Mouse (Mus musculus) erythroblast, embryonic 14.5 days (primary cell): ENCODE measurements around the gene St6galnac3. TPM values are rescaled to one million over a fixed set of nuclear protein-coding genes. Genes with fewer than 3 reads are reported as not detected.

ENCODE experiments used
- H3K27me3 ChIP-seq: 2 replicates; pipeline ENCODE4 v1.6.1; 2012; ENCODE audit warnings: inconsistent platforms; ENCODE audit not compliant: control insufficient read depth
- H3K36me3 ChIP-seq: 2 replicates; pipeline ENCODE4 v1.6.1; 2012; ENCODE audit warnings: mild to moderate bottlenecking, inconsistent platforms; ENCODE audit not compliant: control insufficient read depth
- H3K4me1 ChIP-seq: 2 replicates; pipeline ENCODE4 v1.6.1; 2012; ENCODE audit warnings: inconsistent platforms; ENCODE audit not compliant: control insufficient read depth
- H3K4me3 ChIP-seq: replicated peaks from 2 replicates; pipeline ENCODE3; 2012; ENCODE audit warnings: moderate library complexity, mild to moderate bottlenecking, inconsistent platforms
- H3K9me3 ChIP-seq: 2 replicates; pipeline ENCODE4 v1.6.1; 2012; ENCODE audit warnings: low read length, inconsistent platforms, mixed read lengths; ENCODE audit not compliant: control insufficient read depth
- GATA1 ChIP-seq: IDR thresholded peaks from 2 replicates; pipeline ENCODE4 v1.6.1; 2012; ENCODE audit warnings: low read length, inconsistent platforms, mixed read lengths
- TAL1 ChIP-seq: IDR thresholded peaks from 3 replicates; pipeline ENCODE4 v1.6.1; 2012; ENCODE audit warnings: low read length, inconsistent platforms, mixed read lengths
- polyA plus RNA-seq: library from polyadenylated mRNA; stranded (reverse); fragments of >175 nt; gene quantifications from 2 replicates; pipeline ENCODE4 v1.2.3, GENCODE M21; 2012

St6galnac3 gene
- polyA plus RNA-seq, 1 experiment = 0.17 TPM

DNA sequence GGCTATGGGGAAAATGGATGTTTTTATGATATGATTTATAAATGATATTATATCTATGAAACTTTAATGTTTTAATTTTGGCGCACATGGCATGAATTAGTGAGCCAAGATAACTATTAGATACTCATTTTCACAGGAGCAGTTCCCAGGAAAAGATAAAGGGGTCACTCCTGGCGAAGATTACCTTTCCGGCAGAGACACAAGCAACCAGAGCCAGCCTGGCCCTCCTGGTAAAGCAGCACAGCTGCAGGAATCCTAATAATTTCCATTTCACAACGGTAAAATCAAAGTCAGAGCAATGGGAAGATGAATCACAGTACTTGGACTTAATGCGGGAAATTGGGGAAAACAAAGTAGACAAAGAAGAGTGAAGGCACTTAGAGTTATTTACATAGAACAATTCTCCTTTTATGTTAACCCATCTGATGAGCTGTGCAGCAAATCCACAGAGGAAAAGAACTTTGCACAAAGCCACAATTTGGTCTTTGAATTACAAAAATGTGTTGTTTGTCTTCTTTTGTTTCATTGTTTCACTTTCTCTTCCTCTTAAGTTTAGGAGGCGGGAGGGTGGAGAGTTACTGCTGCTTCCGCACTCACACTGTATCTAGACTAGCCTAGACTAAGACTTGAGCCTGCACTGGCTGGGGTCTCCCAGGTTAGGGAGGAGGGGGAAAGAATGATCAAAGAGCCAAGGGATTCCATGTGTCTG, 464.6 kb downstream of the St6galnac3 start:
- TF ChIP-seq GATA1 = no peak
- no peak for TF ChIP-seq TAL1
- H3K9me3 ChIP-seq = no peaks in the 10 kb centered on the region
- H3K27me3 ChIP-seq = no peaks in the 10 kb centered on the region
- no peaks in the 10 kb centered on the region for H3K36me3 ChIP-seq
- H3K4me3 ChIP-seq = no peak overlapping the region
- H3K4me1 ChIP-seq = no peaks in the 10 kb centered on the region

GRCm38 (mm10) chr3:153255910-153256309, 469.1 kb downstream of the St6galnac3 start:
- H3K27me3 ChIP-seq = no peaks in the 10 kb centered on the region
- no peaks in the 10 kb centered on the region for H3K4me1 ChIP-seq
- H3K4me3 ChIP-seq = no peak overlapping the region
- TF ChIP-seq TAL1 = no peak
- no peak for TF ChIP-seq GATA1
- no peaks in the 10 kb centered on the region for H3K9me3 ChIP-seq
- H3K36me3 ChIP-seq = no peaks in the 10 kb centered on the region

GRCm38 (mm10) chr3:153251653-153252052, 473.3 kb downstream of the St6galnac3 start:
- Histone ChIP-seq H3K4me1 (no peaks in the 10 kb centered on the region), H3K9me3 (no peaks in the 10 kb centered on the region), H3K4me3 (no peak overlapping the region), H3K27me3 (no peaks in the 10 kb centered on the region), H3K36me3 (no peaks in the 10 kb centered on the region)
- TF ChIP-seq TAL1 (no peak), GATA1 (no peak)

GRCm38 (mm10) chr3:153250598-153251257, 474.2 kb downstream of the St6galnac3 start:
- Histone ChIP-seq H3K36me3 (no peaks in the 10 kb centered on the region), H3K27me3 (no peaks in the 10 kb centered on the region), H3K4me3 (no peak overlapping the region), H3K4me1 (no peaks in the 10 kb centered on the region), H3K9me3 (no peaks in the 10 kb centered on the region)
- TF ChIP-seq TAL1 (no peak), GATA1 (no peak)

- Histone ChIP-seq H3K9me3 (no peaks in the 10 kb centered on the region), H3K36me3 (no peaks in the 10 kb centered on the region), H3K27me3 (no peaks in the 10 kb centered on the region), H3K4me1 (no peaks in the 10 kb centered on the region), H3K4me3 (no peak overlapping the region)
- TF ChIP-seq TAL1 = no peak
Observed at GRCm38 (mm10) chr3:153248866-153249265, 476.1 kb downstream of the St6galnac3 start.

GRCm38 (mm10) chr3:153248029-153248428, 476.9 kb downstream of the St6galnac3 start:
- H3K9me3 ChIP-seq = no peaks in the 10 kb centered on the region
- H3K4me3 ChIP-seq = no peak overlapping the region
- TF ChIP-seq GATA1 (no peak), TAL1 (no peak)
- H3K4me1 ChIP-seq = no peaks in the 10 kb centered on the region
- H3K27me3 ChIP-seq = no peaks in the 10 kb centered on the region
- no peaks in the 10 kb centered on the region for H3K36me3 ChIP-seq

GRCm38 (mm10) chr3:153242524-153242923, 482.4 kb downstream of the St6galnac3 start:
- no peak overlapping the region for H3K4me3 ChIP-seq
- TF ChIP-seq TAL1 (no peak), GATA1 (no peak)
- no peaks in the 10 kb centered on the region; the same call in 1 of the 2 replicates for H3K27me3 ChIP-seq
- no peaks in the 10 kb centered on the region for H3K9me3 ChIP-seq
- H3K4me1 ChIP-seq = no peaks in the 10 kb centered on the region
- H3K36me3 ChIP-seq = no peaks in the 10 kb centered on the region

DNA sequence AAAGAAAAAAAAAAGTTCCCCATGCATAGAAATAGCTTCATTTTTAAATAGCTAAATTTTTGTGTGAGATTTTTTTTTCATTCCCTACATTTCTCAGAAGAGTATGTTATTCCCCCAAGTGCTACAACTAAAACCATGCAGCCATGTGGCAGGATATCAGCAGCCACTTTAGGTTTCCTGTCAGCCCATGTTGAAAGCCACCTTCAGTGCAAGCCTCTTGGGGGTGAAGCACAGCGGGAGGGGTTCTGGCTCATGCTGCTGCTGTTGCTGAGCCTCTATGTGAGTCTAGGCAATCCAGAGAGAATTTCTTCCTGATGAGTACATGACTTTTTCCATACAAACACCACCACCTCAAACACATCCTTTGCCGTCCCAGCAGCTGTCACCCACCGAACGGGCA, 483.8 kb downstream of the St6galnac3 start:
- Histone ChIP-seq H3K4me3 (no peak overlapping the region), H3K27me3 (no peaks in the 10 kb centered on the region; the same call in 1 of the 2 replicates), H3K36me3 (no peaks in the 10 kb centered on the region), H3K4me1 (no peaks in the 10 kb centered on the region), H3K9me3 (no peaks in the 10 kb centered on the region)
- TF ChIP-seq GATA1 (no peak), TAL1 (no peak)

- Histone ChIP-seq H3K27me3 (no peaks in the 10 kb centered on the region; the same call in 1 of the 2 replicates), H3K4me1 (no peaks in the 10 kb centered on the region), H3K4me3 (no peak overlapping the region), H3K9me3 (no peaks in the 10 kb centered on the region), H3K36me3 (no peaks in the 10 kb centered on the region)
- TF ChIP-seq GATA1 = no peak
- TF ChIP-seq TAL1 = no peak
Observed at GRCm38 (mm10) chr3:153240366-153240765, 484.6 kb downstream of the St6galnac3 start.
